Mouse (Mus musculus): Measurements from ENCODE around the gene Pacsin1.
A peak's percentile ranks its signal among the peaks of the same experiment; 100 is the strongest.
"Not testable (repeated sequence)": the region's sequence is repeated elsewhere in the genome, so short reads cannot be mapped to it uniquely, and the experiment has no call there.

The Pacsin1 gene

GRCm38 (mm10) chr17:27635575-27635903 lies 19.8 kb upstream of the Pacsin1 start:
- not testable (repeated sequence) for DNase-seq (ENCODE audit: low read depth in 2 of 2, low spot score in 2 of 2)

- no peak for DNase-seq (ENCODE audit: low read depth in 2 of 2, low spot score in 2 of 2)
Measured at GRCm38 (mm10) chr17:27636132-27637020, 18.9 kb upstream of the Pacsin1 start, which contains the start of gene Rps10. TSS of gene Rps10 (minus strand) at chr17:27636669.

GRCm38 (mm10) chr17:27637333-27637732 lies 18.0 kb upstream of the Pacsin1 start:
- DNase-seq (ENCODE audit: low read depth in 2 of 2, low spot score in 2 of 2): no peak

- peak in 1 of 2 experiments; percentile 44 for DNase-seq (ENCODE audit: low read depth in 2 of 2, low spot score in 2 of 2)
Measured at GRCm38 (mm10) chr17:27638921-27639332, 16.4 kb upstream of the Pacsin1 start.

GRCm38 (mm10) chr17:27639851-27640250 lies 15.5 kb upstream of the Pacsin1 start:
- DNase-seq (ENCODE audit: low read depth in 2 of 2, low spot score in 2 of 2): not testable (repeated sequence)

- DNase-seq (ENCODE audit: low read depth in 2 of 2, low spot score in 2 of 2): no peak
Measured at GRCm38 (mm10) chr17:27642491-27643062, 12.7 kb upstream of the Pacsin1 start.

- no peak for DNase-seq (ENCODE audit: low read depth in 2 of 2, low spot score in 2 of 2)
Measured at GRCm38 (mm10) chr17:27643101-27643500, 12.2 kb upstream of the Pacsin1 start.

- no peak for DNase-seq (ENCODE audit: low read depth in 2 of 2, low spot score in 2 of 2)
Measured at GRCm38 (mm10) chr17:27643756-27644155, 11.6 kb upstream of the Pacsin1 start.

GRCm38 (mm10) chr17:27644572-27644971 lies 10.7 kb upstream of the Pacsin1 start:
- no peak for DNase-seq (ENCODE audit: low read depth in 2 of 2, low spot score in 2 of 2)

- no peak for DNase-seq (ENCODE audit: low read depth in 2 of 2, low spot score in 2 of 2)
Measured at GRCm38 (mm10) chr17:27645807-27646206, 9.5 kb upstream of the Pacsin1 start.

GRCm38 (mm10) chr17:27650160-27650559 lies 5.1 kb upstream of the Pacsin1 start:
- peak; percentile 69 to 81 for DNase-seq (ENCODE audit: low read depth in 2 of 2, low spot score in 2 of 2)

GRCm38 (mm10) chr17:27650586-27650985 lies 4.7 kb upstream of the Pacsin1 start:
- no peak for DNase-seq (ENCODE audit: low read depth in 2 of 2, low spot score in 2 of 2)

- no peak for DNase-seq (ENCODE audit: low read depth in 2 of 2, low spot score in 2 of 2)
Measured at GRCm38 (mm10) chr17:27652046-27652790, 3.1 kb upstream of the Pacsin1 start.

GRCm38 (mm10) chr17:27653253-27653959 lies 1.9 kb upstream of the Pacsin1 start:
- no peak for DNase-seq (ENCODE audit: low read depth in 2 of 2, low spot score in 2 of 2)

GRCm38 (mm10) chr17:27656011-27656399 lies 696 bp downstream of the Pacsin1 start:
- DNase-seq (ENCODE audit: low read depth in 2 of 2, low spot score in 2 of 2): peak; percentile 13 to 42

GRCm38 (mm10) chr17:27656414-27656813 lies 1.1 kb downstream of the Pacsin1 start:
- DNase-seq (ENCODE audit: low read depth in 2 of 2, low spot score in 2 of 2): no peak

GRCm38 (mm10) chr17:27657123-27657522 lies 1.8 kb downstream of the Pacsin1 start:
- no peak for DNase-seq (ENCODE audit: low read depth in 2 of 2, low spot score in 2 of 2)

GRCm38 (mm10) chr17:27658767-27659166 lies 3.5 kb downstream of the Pacsin1 start:
- no peak for DNase-seq (ENCODE audit: low read depth in 2 of 2, low spot score in 2 of 2)

- no peak for DNase-seq (ENCODE audit: low read depth in 2 of 2, low spot score in 2 of 2)
Measured at GRCm38 (mm10) chr17:27671720-27672119, 16.4 kb downstream of the Pacsin1 start.

- DNase-seq (ENCODE audit: low read depth in 2 of 2, low spot score in 2 of 2): no peak
Measured at GRCm38 (mm10) chr17:27673945-27674344, 18.6 kb downstream of the Pacsin1 start.

GRCm38 (mm10) chr17:27675453-27675852 lies 20.1 kb downstream of the Pacsin1 start:
- no peak for DNase-seq (ENCODE audit: low read depth in 2 of 2, low spot score in 2 of 2)
